Mouse (Mus musculus): Measurements from ENCODE around the gene Fgf2. TPM values are rescaled to one million over a fixed set of nuclear protein-coding genes. Genes with fewer than 3 reads are reported as not detected.

Gene Fgf2
- polyA plus RNA-seq (2015; fragmentation: Nextera tagmentation; extraction: Ambion mirVana): 1.4 and 2.1 TPM in 2 replicates

DNA sequence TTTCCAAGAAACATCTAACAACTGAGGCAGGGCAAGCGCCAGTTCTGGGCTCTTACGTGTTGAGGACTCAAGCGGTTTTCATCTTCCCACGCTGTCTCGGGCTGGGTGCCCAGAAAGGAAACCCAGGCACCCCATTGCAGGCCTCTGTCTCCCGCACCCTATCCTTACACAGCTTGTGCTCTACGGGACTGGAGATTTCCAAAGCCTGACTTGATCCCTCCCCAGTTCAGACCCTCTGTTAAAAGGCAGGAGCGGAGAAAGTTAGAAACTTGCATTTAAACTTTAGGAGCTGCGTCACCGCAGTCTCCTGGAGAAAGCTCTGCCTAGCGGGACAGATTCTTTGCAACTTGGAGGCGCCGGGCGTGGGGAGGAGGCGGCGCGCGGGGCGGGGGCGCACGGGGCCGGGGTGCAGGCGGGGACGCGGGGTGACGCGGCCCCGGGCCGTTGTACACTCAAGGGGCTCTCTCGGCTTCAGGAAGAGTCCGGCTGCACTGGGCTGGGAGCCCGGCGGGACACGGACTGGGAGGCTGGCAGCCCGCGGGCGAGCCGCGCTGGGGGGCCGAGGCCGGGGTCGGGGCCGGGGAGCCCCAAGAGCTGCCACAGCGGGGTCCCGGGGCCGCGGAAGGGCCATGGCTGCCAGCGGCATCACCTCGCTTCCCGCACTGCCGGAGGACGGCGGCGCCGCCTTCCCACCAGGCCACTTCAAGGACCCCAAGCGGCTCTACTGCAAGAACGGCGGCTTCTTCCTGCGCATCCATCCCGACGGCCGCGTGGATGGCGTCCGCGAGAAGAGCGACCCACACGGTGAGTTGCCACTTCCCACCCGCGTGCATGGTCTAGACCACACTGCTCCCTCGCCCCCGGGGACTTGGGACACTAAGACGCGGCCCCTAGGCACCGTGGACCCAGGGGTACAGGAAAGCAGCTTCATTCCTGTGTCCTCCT lies at the start of gene Fgf2:
Gene Fgf2 (plus strand): TSS at position 126 of the 945 bp plus-strand sequence.
- peak within 1 kb of the TSS; percentile 75 for H3K4me3 ChIP-seq
- H3K27ac ChIP-seq: peak within 1 kb of the TSS; percentile 52
- H3K9me3 ChIP-seq (replicated peaks): no peaks in the 10 kb centered on the region
- H3K27me3 ChIP-seq: peaks cover 25% of the 10 kb centered on the region
- H3K9ac ChIP-seq: peak within 1 kb of the TSS; percentile 68
- peak; percentile 71 for ATAC-seq (replicated peaks; ENCODE audit: insufficient number of reproducible peaks, insufficient read depth, low FRiP score, low read depth)
- H3K4me2 ChIP-seq: peak within 1 kb of the TSS; percentile 99
- no peaks in the 10 kb centered on the region for H3K36me3 ChIP-seq
- WGBS: 1% methylated on average over 74 of the region's 75 CpGs
- peaks cover 14% of the 10 kb centered on the region for H3K4me1 ChIP-seq (replicated peaks)

GRCm38 (mm10) chr3:37299470-37299869 lies 48.7 kb upstream of the Fgf2 start:
- no peak overlapping the region for H3K4me3 ChIP-seq
- H3K27ac ChIP-seq: no peak overlapping the region
- 64% methylated on average over 3 of the region's 3 CpGs for WGBS
- ATAC-seq (replicated peaks; ENCODE audit: insufficient number of reproducible peaks, insufficient read depth, low FRiP score, low read depth): no peak
- no peak overlapping the region for H3K4me2 ChIP-seq
- no peaks in the 10 kb centered on the region for H3K9me3 ChIP-seq (replicated peaks)
- no peaks in the 10 kb centered on the region for H3K27me3 ChIP-seq
- no peaks in the 10 kb centered on the region for H3K4me1 ChIP-seq (replicated peaks)
- H3K36me3 ChIP-seq: no peaks in the 10 kb centered on the region
- H3K9ac ChIP-seq: no peak overlapping the region

DNA sequence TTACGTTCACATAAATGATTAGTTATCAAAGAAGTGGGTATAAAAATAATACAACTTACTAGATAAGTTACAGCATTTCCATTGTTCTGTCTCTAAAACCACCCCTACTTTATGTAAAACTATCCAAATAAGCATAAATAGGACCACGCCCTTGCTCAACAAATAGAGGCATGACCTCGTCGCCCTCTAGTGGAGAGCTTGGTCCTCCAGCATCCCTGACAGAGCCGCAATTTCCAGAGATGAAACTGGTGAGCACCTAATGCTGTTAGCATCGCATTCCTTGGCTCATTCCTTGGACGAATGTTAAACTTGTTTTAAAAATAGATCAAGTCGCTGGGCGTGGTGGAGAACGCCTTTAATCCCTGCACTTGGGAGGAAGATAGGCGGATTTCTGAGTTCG lies 45.5 kb upstream of the Fgf2 start:
- no peak overlapping the region for H3K4me2 ChIP-seq
- no peaks in the 10 kb centered on the region for H3K27me3 ChIP-seq
- no peaks in the 10 kb centered on the region for H3K4me1 ChIP-seq (replicated peaks)
- no peaks in the 10 kb centered on the region for H3K9me3 ChIP-seq (replicated peaks)
- no peaks in the 10 kb centered on the region for H3K36me3 ChIP-seq
- H3K4me3 ChIP-seq: no peak overlapping the region
- no peak for ATAC-seq (replicated peaks; ENCODE audit: insufficient number of reproducible peaks, insufficient read depth, low FRiP score, low read depth)
- WGBS: 32% methylated on average over 12 of the region's 12 CpGs
- H3K27ac ChIP-seq: no peak overlapping the region
- H3K9ac ChIP-seq: no peak overlapping the region

- no peak overlapping the region for H3K4me3 ChIP-seq
- ATAC-seq (replicated peaks; ENCODE audit: insufficient number of reproducible peaks, insufficient read depth, low FRiP score, low read depth): no peak
- no peaks in the 10 kb centered on the region for H3K27me3 ChIP-seq
- H3K9me3 ChIP-seq (replicated peaks): no peaks in the 10 kb centered on the region
- H3K36me3 ChIP-seq: no peaks in the 10 kb centered on the region
- H3K4me2 ChIP-seq: no peak overlapping the region
- H3K9ac ChIP-seq: no peak overlapping the region
- H3K4me1 ChIP-seq (replicated peaks): no peaks in the 10 kb centered on the region
- no peak overlapping the region for H3K27ac ChIP-seq
- 58% methylated on average over 8 of the region's 8 CpGs for WGBS
Observed at GRCm38 (mm10) chr3:37303392-37304139, 44.6 kb upstream of the Fgf2 start.

DNA sequence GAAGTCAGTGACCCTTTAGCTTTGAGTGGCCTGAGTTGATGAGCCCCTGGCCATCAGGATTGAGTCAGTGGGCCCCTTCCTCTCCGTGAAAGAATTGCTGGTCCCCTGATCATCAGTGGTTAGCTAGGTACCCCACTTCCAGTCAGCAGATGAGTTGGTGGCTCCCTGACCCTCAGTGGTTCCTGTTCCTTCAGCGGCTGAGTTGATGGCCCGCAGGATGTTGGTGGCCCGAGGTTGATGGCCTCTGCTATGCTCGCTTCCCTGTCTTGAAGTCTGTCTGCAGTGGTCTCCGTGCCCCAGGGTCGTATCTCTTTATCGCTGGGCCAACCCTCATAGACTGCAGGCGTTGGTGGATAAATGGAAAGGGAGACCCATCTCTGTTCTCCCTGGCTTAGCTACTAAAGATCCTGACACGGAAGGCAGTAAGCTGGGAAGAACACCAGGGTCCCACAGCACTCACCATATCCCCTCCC lies 36.2 kb upstream of the Fgf2 start:
- H3K27ac ChIP-seq: no peak overlapping the region
- H3K4me3 ChIP-seq: peak overlapping the region; percentile 96
- H3K4me2 ChIP-seq: peak overlapping the region; percentile 86
- H3K36me3 ChIP-seq: no peaks in the 10 kb centered on the region
- H3K9ac ChIP-seq: peak overlapping the region; percentile 93
- no peaks in the 10 kb centered on the region for H3K9me3 ChIP-seq (replicated peaks)
- ATAC-seq (replicated peaks; ENCODE audit: insufficient number of reproducible peaks, insufficient read depth, low FRiP score, low read depth): no peak; the same call in none of the 2 replicates
- H3K4me1 ChIP-seq (replicated peaks): peaks cover 14% of the 10 kb centered on the region; the same call in 1 of the 2 replicates
- WGBS: 2% methylated on average over 10 of the region's 10 CpGs
- no peaks in the 10 kb centered on the region for H3K27me3 ChIP-seq

- no peaks in the 10 kb centered on the region for H3K9me3 ChIP-seq (replicated peaks)
- under 1% methylated on average over 54 of the region's 54 CpGs for WGBS
- peaks cover 14% of the 10 kb centered on the region; the same call in 1 of the 2 replicates for H3K4me1 ChIP-seq (replicated peaks)
- peak within 1 kb of the TSS; percentile 86 for H3K4me2 ChIP-seq
- H3K9ac ChIP-seq: peak within 1 kb of the TSS; percentile 93
- no peaks in the 10 kb centered on the region for H3K27me3 ChIP-seq
- ATAC-seq (replicated peaks; ENCODE audit: insufficient number of reproducible peaks, insufficient read depth, low FRiP score, low read depth): peak; percentile 98
- peak within 1 kb of the TSS; percentile 78 for H3K27ac ChIP-seq
- H3K4me3 ChIP-seq: peak within 1 kb of the TSS; percentile 96
- H3K36me3 ChIP-seq: no peaks in the 10 kb centered on the region
Observed at GRCm38 (mm10) chr3:37312370-37312941, 35.7 kb upstream of the Fgf2 start, which contains the start of the genes Bbs12 and Cetn4. Gene Bbs12, plus strand, starts transcription at chr3:37312554. Gene Cetn4, minus strand, starts transcription at chr3:37312708.

- no peak for ATAC-seq (replicated peaks; ENCODE audit: insufficient number of reproducible peaks, insufficient read depth, low FRiP score, low read depth)
- Histone ChIP-seq H3K4me2 (peak overlapping the region; percentile 86), H3K9ac (no peak overlapping the region; the same call in 1 of the 2 replicates), H3K27ac (peak overlapping the region; percentile 27; the same call in 1 of the 2 replicates), H3K4me3 (peak overlapping the region; percentile 96), H3K9me3 (replicated peaks) (no peaks in the 10 kb centered on the region), H3K27me3 (no peaks in the 10 kb centered on the region), H3K4me1 (replicated peaks) (peaks cover 14% of the 10 kb centered on the region; the same call in 1 of the 2 replicates), H3K36me3 (no peaks in the 10 kb centered on the region)
- 23% methylated on average over 1 of the region's 1 CpGs for WGBS
Observed at GRCm38 (mm10) chr3:37313371-37313770, 34.8 kb upstream of the Fgf2 start.

DNA sequence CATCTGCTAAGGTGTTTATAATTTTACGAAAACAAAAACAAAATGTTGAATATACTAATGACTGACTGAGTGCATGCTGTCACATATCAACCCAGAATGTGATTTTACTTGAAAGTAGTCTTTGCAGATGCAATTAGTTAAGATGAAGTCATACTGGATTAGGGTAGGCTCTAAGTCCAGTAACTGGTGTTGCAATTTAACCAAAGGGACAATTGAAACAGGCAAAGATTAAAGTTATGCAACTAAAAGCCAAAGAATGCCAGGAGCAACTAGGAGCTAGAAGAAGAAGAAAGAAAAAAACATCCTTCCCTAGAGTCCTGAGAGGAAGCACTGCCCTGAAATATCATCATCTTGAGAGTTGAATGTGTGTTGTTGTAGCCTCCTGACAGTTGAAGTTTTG lies 31.9 kb upstream of the Fgf2 start:
- Histone ChIP-seq H3K4me1 (replicated peaks) (peaks cover 14% of the 10 kb centered on the region; the same call in 1 of the 2 replicates), H3K4me2 (no peak overlapping the region), H3K36me3 (peaks cover 7% of the 10 kb centered on the region; the same call in 1 of the 2 replicates), H3K27ac (no peak overlapping the region), H3K4me3 (no peak overlapping the region), H3K9ac (no peak overlapping the region), H3K27me3 (no peaks in the 10 kb centered on the region), H3K9me3 (replicated peaks) (no peaks in the 10 kb centered on the region)
- 95% methylated on average over 1 of the region's 1 CpGs for WGBS
- ATAC-seq (replicated peaks; ENCODE audit: insufficient number of reproducible peaks, insufficient read depth, low FRiP score, low read depth): no peak

DNA sequence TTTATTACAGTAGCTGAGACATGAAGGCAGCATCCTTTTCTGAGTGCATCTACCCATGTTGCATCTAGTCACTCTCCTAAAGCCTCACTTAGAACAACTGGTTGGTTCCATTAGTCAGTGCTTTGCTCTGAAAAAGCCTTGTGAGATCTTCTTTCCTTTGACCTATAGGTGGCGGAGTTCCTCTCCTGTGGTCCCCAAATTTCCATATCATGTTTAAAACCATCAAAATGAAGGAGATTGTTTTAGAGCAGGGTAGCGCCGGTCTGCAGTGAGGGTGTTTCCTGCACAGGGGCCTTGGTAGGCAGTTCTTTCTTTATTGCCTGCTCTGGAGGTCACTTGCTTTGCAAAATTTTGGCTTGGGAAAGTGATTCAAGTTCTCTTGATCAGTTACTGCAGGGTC lies 23.8 kb upstream of the Fgf2 start:
- Histone ChIP-seq H3K27ac (no peak overlapping the region), H3K9me3 (replicated peaks) (no peaks in the 10 kb centered on the region), H3K4me3 (no peak overlapping the region), H3K36me3 (peaks cover 3% of the 10 kb centered on the region; the same call in 1 of the 2 replicates), H3K27me3 (no peaks in the 10 kb centered on the region), H3K4me2 (no peak overlapping the region), H3K9ac (no peak overlapping the region), H3K4me1 (replicated peaks) (no peaks in the 10 kb centered on the region)
- ATAC-seq (replicated peaks; ENCODE audit: insufficient number of reproducible peaks, insufficient read depth, low FRiP score, low read depth): no peak
- WGBS: 28% methylated on average over 3 of the region's 3 CpGs

DNA sequence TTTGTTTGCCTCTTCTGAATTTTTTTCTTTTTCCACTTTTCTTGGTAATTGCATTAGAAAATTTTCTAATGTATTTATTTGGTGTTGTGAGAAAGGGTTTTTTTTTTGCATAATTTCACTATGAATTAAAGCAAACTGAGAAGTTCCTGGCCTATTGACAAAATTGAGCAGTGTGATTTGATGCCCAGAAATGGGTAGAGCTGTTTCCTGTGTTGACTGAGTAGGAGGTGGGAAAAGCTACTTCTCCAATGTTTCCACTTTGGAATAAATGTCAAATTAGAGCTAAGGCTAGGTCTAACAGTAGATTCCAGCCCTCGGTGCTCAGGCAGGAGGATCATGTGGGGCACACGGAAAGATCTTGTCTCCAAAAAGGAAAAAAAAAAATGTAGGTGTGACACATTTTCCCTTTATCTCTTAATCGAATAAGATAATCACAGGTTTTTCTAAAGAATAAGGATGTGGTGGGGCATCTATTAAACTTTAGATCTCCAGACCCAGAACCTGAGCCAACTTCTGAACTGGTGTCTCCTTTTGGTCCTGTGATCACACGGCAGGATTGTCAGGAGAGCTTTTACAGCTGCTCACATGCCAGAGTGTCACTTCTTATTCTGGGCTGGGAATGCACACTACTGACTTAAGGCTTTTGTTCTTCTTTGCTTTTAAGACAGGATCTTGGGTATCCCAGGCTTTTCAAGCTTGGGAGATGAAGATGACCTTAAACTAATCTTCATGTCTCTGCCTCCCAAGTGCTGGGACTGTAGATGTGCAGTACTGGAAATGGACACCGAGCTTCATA lies 22.6 kb upstream of the Fgf2 start:
- 61% methylated on average over 5 of the region's 5 CpGs for WGBS
- H3K4me2 ChIP-seq: no peak overlapping the region

More for the DNA sequence above, 22.6 kb upstream of the Fgf2 start:
- ATAC-seq (replicated peaks; ENCODE audit: insufficient number of reproducible peaks, insufficient read depth, low FRiP score, low read depth): no peak
- H3K9me3 ChIP-seq (replicated peaks): no peaks in the 10 kb centered on the region
- H3K27ac ChIP-seq: no peak overlapping the region
- H3K36me3 ChIP-seq: no peaks in the 10 kb centered on the region
- H3K4me3 ChIP-seq: no peak overlapping the region
- H3K4me1 ChIP-seq (replicated peaks): no peaks in the 10 kb centered on the region
- no peak overlapping the region for H3K9ac ChIP-seq
- no peaks in the 10 kb centered on the region for H3K27me3 ChIP-seq

Data from heart, embryonic 15.5 days (tissue).